Comparison of ENCODE assay signal across 16 mouse cellular contexts in genomic region chr5:122937958-122938540, GRCm38 (mm10). TPM values are rescaled to one million over a fixed set of nuclear protein-coding genes. Genes with fewer than 3 reads are reported as not detected.
DNase-seq lines count a peak whose midpoint lies in the region; ATAC-seq and TF ChIP-seq lines count a peak whose summit lies in the region.
"Had no signal": no experiment of that assay in that cellular context is flagged by ENCODE, and none has a peak within 500 bp of the region (broad histone marks: within the 10 kb centered on the region; RNA-seq: fewer than 3 reads in every experiment).

No protein-coding gene starts in this region.

- no peak for ATAC-seq in forebrain, embryonic 12.5 days (ENCODE audit: low FRiP score)
- no peak for ATAC-seq in liver, embryonic 12.5 days
- ATAC-seq in heart, embryonic 15.5 days (replicated peaks; ENCODE audit: insufficient number of reproducible peaks, insufficient read depth, low FRiP score, low read depth): peak; percentile 51; the same call in 1 of the 2 replicates
- no peak for ATAC-seq in erythroblast, adult 5-6 weeks (replicated peaks; ENCODE audit: low FRiP score, poor library complexity, severe bottlenecking)
- ATAC-seq in CD4-positive, CD25-positive, alpha-beta regulatory T cell, adult 4 months: no peak
- ATAC-seq: inflammation-experienced regulatory T-cells, adult 6 months had no signal

- no peak overlapping the region for H3K4me3 ChIP-seq in forebrain, embryonic 10.5 days
- H3K4me3 ChIP-seq in forebrain, embryonic 12.5 days (replicated peaks): no peak overlapping the region
- H3K4me3 ChIP-seq in liver, adult 2 months (ENCODE audit: insufficient read depth, low read depth, low read length): no peak overlapping the region
- H3K4me3 ChIP-seq in liver, embryonic 12.5 days: no peak overlapping the region
- H3K4me3 ChIP-seq in E14TG2a.4 (replicated peaks; ENCODE audit: low read length): 0 out of 2 replicates have a peak overlapping the region, but pooled peaks have one; percentile 1
- H3K4me3 ChIP-seq in heart, embryonic 15.5 days: no peak overlapping the region
- H3K4me3 ChIP-seq: embryonic facial prominence, embryonic 15.5 days; midbrain, embryonic 12.5 days; neural tube, embryonic 13.5 days had no signal

- 0 out of 2 replicates have a peak overlapping the region, but pooled peaks have one; percentile 6 for H3K27ac ChIP-seq in forebrain, embryonic 10.5 days
- H3K27ac ChIP-seq in forebrain, embryonic 12.5 days: no peak overlapping the region
- peak overlapping the region; percentile 33; the same call in 1 of the 2 replicates for H3K27ac ChIP-seq in liver, adult 2 months (replicated peaks; ENCODE audit: insufficient read depth, low read depth, low read length)
- no peak overlapping the region for H3K27ac ChIP-seq in liver, embryonic 12.5 days
- peak overlapping the region; percentile 88 for H3K27ac ChIP-seq in heart, embryonic 15.5 days
- H3K27ac ChIP-seq: embryonic facial prominence, embryonic 15.5 days; kidney, postnatal 0 days; midbrain, embryonic 12.5 days had no signal

- H3K9me3 ChIP-seq in forebrain, embryonic 10.5 days: no peaks in the 10 kb centered on the region
- H3K9me3 ChIP-seq in forebrain, embryonic 12.5 days: no peaks in the 10 kb centered on the region
- no peaks in the 10 kb centered on the region for H3K9me3 ChIP-seq in liver, embryonic 12.5 days (replicated peaks)
- H3K9me3 ChIP-seq in E14TG2a.4 (ENCODE audit: low read length): no peaks in the 10 kb centered on the region
- no peaks in the 10 kb centered on the region for H3K9me3 ChIP-seq in heart, embryonic 15.5 days (replicated peaks)
- H3K9me3 ChIP-seq: embryonic facial prominence, embryonic 15.5 days; midbrain, embryonic 12.5 days; neural tube, embryonic 13.5 days had no signal

- H3K4me1 ChIP-seq in forebrain, embryonic 10.5 days: 0 out of 2 replicates have a peak, but pooled peaks cover 4% of the 10 kb centered on the region
- no peaks in the 10 kb centered on the region for H3K4me1 ChIP-seq in forebrain, embryonic 12.5 days
- H3K4me1 ChIP-seq in liver, adult 2 months (ENCODE audit: control insufficient read depth, insufficient read depth, low read length): peaks cover 16% of the 10 kb centered on the region
- H3K4me1 ChIP-seq in liver, embryonic 12.5 days: peaks cover 14% of the 10 kb centered on the region
- peaks cover 55% of the 10 kb centered on the region for H3K4me1 ChIP-seq in E14TG2a.4 (replicated peaks; ENCODE audit: low read depth, low read length)
- H3K4me1 ChIP-seq in heart, embryonic 15.5 days (replicated peaks): peaks cover 31% of the 10 kb centered on the region
- H3K4me1 ChIP-seq: embryonic facial prominence, embryonic 15.5 days had no signal

- no peak for TF ChIP-seq CTCF in liver, adult 2 months (IDR thresholded peaks at IDR 0.05; ENCODE audit: low read depth, low read length)
- no peak for TF ChIP-seq CTCF in E14TG2a.4 (conservative IDR thresholded peaks at IDR 0.05; ENCODE audit: low read length)

- no peaks in the 10 kb centered on the region for H3K79me2 ChIP-seq in liver, adult 2 months (ENCODE audit: control insufficient read depth, insufficient read depth, low read length)

- WGBS in forebrain, embryonic 10.5 days: 77% methylated on average over 4 of the region's 4 CpGs
- 69% methylated on average over 4 of the region's 4 CpGs for WGBS in forebrain, embryonic 12.5 days
- 70% methylated on average over 4 of the region's 4 CpGs for WGBS in liver, adult 2 months
- WGBS in liver, embryonic 12.5 days (ENCODE audit: insufficient replicate concordance): 70% methylated on average over 4 of the region's 4 CpGs
- 31% methylated on average over 4 of the region's 4 CpGs for WGBS in heart, embryonic 15.5 days

- peaks cover 73% of the 10 kb centered on the region for H3K36me3 ChIP-seq in forebrain, embryonic 10.5 days (replicated peaks)
- peaks cover 16% of the 10 kb centered on the region for H3K36me3 ChIP-seq in forebrain, embryonic 12.5 days (replicated peaks)
- H3K36me3 ChIP-seq in liver, adult 2 months (ENCODE audit: control insufficient read depth, insufficient read depth, low read length): no peaks in the 10 kb centered on the region
- peaks cover 3% of the 10 kb centered on the region; the same call in 1 of the 2 replicates for H3K36me3 ChIP-seq in liver, embryonic 12.5 days
- peaks cover 79% of the 10 kb centered on the region for H3K36me3 ChIP-seq in E14TG2a.4 (ENCODE audit: insufficient read depth, low read length)
- H3K36me3 ChIP-seq in heart, embryonic 15.5 days: peaks cover under 1% of the 10 kb centered on the region; the same call in 1 of the 2 replicates
- H3K36me3 ChIP-seq: embryonic facial prominence, embryonic 15.5 days had no signal

- TF ChIP-seq POLR2A in liver, adult 2 months (IDR thresholded peaks at IDR 0.05; ENCODE audit: extremely low read depth, insufficient read depth, low read length): no peak

- no peaks in the 10 kb centered on the region for H3K27me3 ChIP-seq in forebrain, embryonic 10.5 days (ENCODE audit: poor library complexity, severe bottlenecking)
- no peaks in the 10 kb centered on the region for H3K27me3 ChIP-seq in forebrain, embryonic 12.5 days
- no peaks in the 10 kb centered on the region for H3K27me3 ChIP-seq in liver, adult 2 months (ENCODE audit: control insufficient read depth, insufficient read depth, low read length)
- 0 out of 2 replicates have a peak, but pooled peaks cover 3% of the 10 kb centered on the region for H3K27me3 ChIP-seq in liver, embryonic 12.5 days (replicated peaks)
- H3K27me3 ChIP-seq in E14TG2a.4 (ENCODE audit: insufficient read depth, low read length): no peaks in the 10 kb centered on the region
- no peaks in the 10 kb centered on the region for H3K27me3 ChIP-seq in heart, embryonic 15.5 days
- H3K27me3 ChIP-seq: embryonic facial prominence, embryonic 15.5 days; midbrain, embryonic 12.5 days; neural tube, embryonic 13.5 days had no signal

- no peak overlapping the region for H3K9ac ChIP-seq in forebrain, embryonic 12.5 days
- H3K9ac ChIP-seq in liver, adult 2 months (ENCODE audit: low read depth, low read length): no peak overlapping the region
- H3K9ac ChIP-seq in liver, embryonic 12.5 days: no peak overlapping the region
- H3K9ac ChIP-seq in heart, embryonic 15.5 days: no peak overlapping the region
- H3K9ac ChIP-seq: embryonic facial prominence, embryonic 15.5 days; midbrain, embryonic 12.5 days; neural tube, embryonic 13.5 days had no signal

- DNase-seq in forebrain, embryonic 10.5 days (ENCODE audit: extremely low spot score, low spot score): no peak
- DNase-seq in liver, adult 2 months (ENCODE audit: extremely low read depth, low read depth, low spot score): no peak
- DNase-seq: layer of hippocampus, adult 9-11 months; right cerebral cortex, adult 18-20 months; spleen, adult 18-20 months had no signal

- H3K4me2 ChIP-seq in forebrain, embryonic 12.5 days: no peak overlapping the region
- H3K4me2 ChIP-seq in liver, embryonic 12.5 days: no peak overlapping the region
- H3K4me2 ChIP-seq in heart, embryonic 15.5 days: peak overlapping the region; percentile 31
- H3K4me2 ChIP-seq: embryonic facial prominence, embryonic 15.5 days; midbrain, embryonic 12.5 days; neural tube, embryonic 13.5 days had no signal

RNA-seq across cellular contexts. Expression of gene Kdm2b, which starts 51.6 kb away (rescaled TPM):
- polyA plus RNA-seq in forebrain, embryonic 10.5 days (2016; fragmentation: Nextera tagmentation; extraction: Ambion mirVana): 83.3 and 83.4 TPM in 2 replicates
- polyA plus RNA-seq in forebrain, embryonic 12.5 days (2016; fragmentation: Nextera tagmentation; extraction: Ambion mirVana): 108 and 118 TPM in 2 replicates
- 3.0 and 4.9 TPM in 2 replicates for total RNA-seq in liver, adult 2 months (2014; rRNA removed)
- polyA plus RNA-seq in liver, adult 2 months (2012; rRNA removed): 5.5 and 7.1 TPM in 2 replicates
- 28.9 and 30.6 TPM in 2 replicates for polyA plus RNA-seq in liver, embryonic 12.5 days (2016; fragmentation: Nextera tagmentation; extraction: Ambion mirVana)
- polyA plus RNA-seq in heart, embryonic 15.5 days (2015; fragmentation: Nextera tagmentation; extraction: Ambion mirVana): 23.9 and 29.0 TPM in 2 replicates
- 7.5 and 9.4 TPM in 2 replicates for total RNA-seq in erythroblast, adult 5-6 weeks (2015; ENCODE audit: low replicate concordance)
- total RNA-seq in erythroblast, adult 5-6 weeks (2017; ENCODE audit: low replicate concordance): 11.3 and 28.3 TPM in 2 replicates
- 10 to 100 TPM; 33.1 to 51.1 TPM for polyA plus RNA-seq in CD4-positive, CD25-positive, alpha-beta regulatory T cell, adult 4 months (2017; shearing (Covaris generic))

Comparison
In these comparisons a context has a peak if more than half of its experiments do, and no peak if none do; other contexts are left out.
1. H3K27ac ChIP-seq: peak in forebrain, embryonic 10.5 days (single experiment), liver, adult 2 months (single experiment) and heart, embryonic 15.5 days (single experiment); none in forebrain, embryonic 12.5 days (single experiment) and liver, embryonic 12.5 days (single experiment).